Mouse (Mus musculus) embryonic stem cell, embryonic (primary cell): ENCODE measurements at regions not wholly inside any gene's neighbourhood (a gene's known extent, or its start where the extent isn't known, plus 50 kb on each side); places are given as distances from the start of the nearest gene placed in this dataset.

ENCODE experiments used
- CTCF ChIA-PET, 4 experiments: fragments of 300-600 bp in 2 of 4; fragments of 350-600 bp in 2 of 4; sonication (Branson Sonifier 250); formaldehyde crosslinking; loops; one replicate each; lab custom pipeline; 2022; ENCODE audit warnings: inconsistent platforms in 2 of 4; lab: Charles Lee
- POLR2A ChIA-PET, 4 experiments: fragments of 300-600 bp in 2 of 4; fragments of 350-600 bp in 2 of 4; sonication (Branson Sonifier 250); formaldehyde crosslinking; loops; one replicate each; lab custom pipeline; 2022; ENCODE audit warnings: antibody characterized with exemption in 4 of 4, inconsistent platforms in 1 of 4; lab: Charles Lee

- ChIA-PET POLR2A (interaction anchor here in 1 of 4 experiments (1.1 kb wide), 1 partner anchor 15 kb away, joined by 4 read pairs; no protein-coding TSS in a partner anchor), CTCF (interaction anchor here in 1 of 4 experiments (0.6 kb wide), 1 partner anchor 80 kb away, joined by 6 read pairs; no protein-coding TSS in a partner anchor)
Measured at GRCm38 (mm10) chr3:28183061-28183762, 79.8 kb upstream of the Tnik start.

- CTCF ChIA-PET = interaction anchor here in 1 of 4 experiments (0.6 kb wide), 1 partner anchor 395 kb away, joined by 3 read pairs; no protein-coding TSS in a partner anchor
- POLR2A ChIA-PET = no interaction called here
Measured at GRCm38 (mm10) chr3:28185518-28185917, 77.5 kb upstream of the Tnik start.

- POLR2A ChIA-PET = no interaction called here
- CTCF ChIA-PET = interaction anchor here in 1 of 4 experiments (0.6 kb wide), 1 partner anchor 395 kb away, joined by 3 read pairs; no protein-coding TSS in a partner anchor
Measured at GRCm38 (mm10) chr3:28185918-28186317, 77.1 kb upstream of the Tnik start.

- ChIA-PET CTCF (no interaction called here), POLR2A (no interaction called here)
Measured at GRCm38 (mm10) chr3:28189371-28189770, 73.6 kb upstream of the Tnik start.

- CTCF ChIA-PET = no interaction called here
- POLR2A ChIA-PET = no interaction called here
Measured at GRCm38 (mm10) chr3:28190243-28190642, 72.8 kb upstream of the Tnik start.

GRCm38 (mm10) chr3:28194388-28194970, 68.5 kb upstream of the Tnik start:
- POLR2A ChIA-PET = no interaction called here

GRCm38 (mm10) chr3:28196786-28197185, 66.2 kb upstream of the Tnik start:
- CTCF ChIA-PET = no interaction called here
- POLR2A ChIA-PET = no interaction called here

More at GRCm38 (mm10) chr3:28194388-28194970, 68.5 kb upstream of the Tnik start:
- CTCF ChIA-PET = no interaction called here

- ChIA-PET POLR2A (no interaction called here), CTCF (no interaction called here)
Measured at GRCm38 (mm10) chr3:28209304-28209703, 53.7 kb upstream of the Tnik start.

GRCm38 (mm10) chr3:28210847-28211803, 51.9 kb upstream of the Tnik start:
- POLR2A ChIA-PET = interaction anchor here in 1 of 4 experiments (0.6 kb wide), 1 partner anchor 507 kb away, joined by 3 read pairs; no protein-coding TSS in a partner anchor
- CTCF ChIA-PET = no interaction called here
